Mouse (Mus musculus) E14TG2a.4 (cell line): ENCODE results near the gene Cd163.

Source experiments
- CTCF ChIP-seq: conservative IDR thresholded peaks from 2 replicates; pipeline ENCODE4 v1.5.1; 2014; ENCODE audit warnings: low read length
- NANOG ChIP-seq: IDR thresholded peaks from 2 replicates; pipeline ENCODE4 v1.6.1; 2014; ENCODE audit warnings: borderline replicate concordance, low read length, mixed read lengths

GRCm38 (mm10) chr6:124301447-124302192 lies 2.8 kb upstream of the Cd163 start:
- TF ChIP-seq CTCF (no peak), NANOG (no peak)
